Mouse (Mus musculus): Measurements from ENCODE around the gene Nos1.
"Not testable (repeated sequence)": the region's sequence is repeated elsewhere in the genome, so short reads cannot be mapped to it uniquely, and the experiment has no call there.

Gene Nos1

DNA sequence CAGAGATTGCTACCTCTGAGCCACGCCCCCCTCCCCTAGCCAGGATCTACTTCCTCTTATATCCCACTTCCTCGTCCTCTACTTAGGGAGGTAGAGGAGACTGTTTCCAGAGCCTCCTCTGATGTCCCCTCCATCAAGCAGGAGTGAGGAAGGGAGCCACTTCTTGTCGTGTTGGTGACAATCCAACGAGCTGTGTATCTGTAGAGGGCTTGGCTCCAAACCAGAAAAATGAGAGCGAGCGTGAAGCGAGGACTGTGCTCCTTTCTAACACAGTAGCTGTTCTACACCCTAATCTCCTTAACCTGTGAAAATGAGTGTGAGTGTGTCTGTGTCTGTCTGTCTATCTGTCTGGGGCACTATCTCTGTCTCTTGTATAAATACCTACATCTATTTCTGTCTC, 58.7 kb downstream of the Nos1 start:
- in situ Hi-C loops (cut with MboI, MseI) = loop anchor here (5.0 kb wide), 2 partner anchors 93 to 222 kb away; no protein-coding TSS in a partner anchor

DNA sequence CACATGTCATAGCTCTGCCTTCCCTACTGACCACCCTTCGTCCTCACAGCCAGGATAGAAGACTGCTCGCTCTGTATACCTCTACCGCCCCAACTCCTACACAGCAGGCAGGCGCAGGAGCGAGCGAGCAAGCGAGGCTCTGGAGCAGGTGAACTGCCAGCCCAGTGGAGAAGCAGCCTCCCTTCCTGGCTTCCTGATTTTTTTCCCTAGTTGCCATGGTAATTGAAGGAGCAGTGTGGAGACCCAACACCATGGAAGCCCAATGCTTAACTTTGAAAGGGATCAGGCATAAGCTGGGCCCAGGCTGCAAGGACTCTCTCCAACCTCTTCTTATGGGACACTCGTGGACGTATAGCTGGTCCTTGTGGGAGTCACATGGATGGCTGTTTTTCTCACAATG, 59.4 kb downstream of the Nos1 start:
- in situ Hi-C loops (cut with MboI, MseI) = no loop called here

DNA sequence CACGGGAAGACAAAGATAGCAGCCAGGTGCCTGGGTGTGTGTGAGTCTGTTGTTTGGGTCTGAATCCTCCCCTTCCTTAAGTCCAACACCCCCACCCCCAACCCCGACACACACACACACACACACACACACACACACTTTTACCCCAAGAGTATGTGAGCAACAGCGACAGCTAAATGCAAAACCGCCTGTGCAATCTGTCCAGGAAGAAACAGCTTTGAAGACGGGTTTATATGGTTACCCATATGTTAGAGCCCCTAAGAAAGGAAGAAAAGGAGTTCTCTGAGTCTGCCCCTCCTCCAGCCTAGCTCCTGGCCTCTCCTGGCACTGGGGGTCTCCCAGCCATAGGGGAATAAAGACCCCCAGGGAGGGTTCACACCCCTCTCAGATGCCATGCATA, 60.2 kb downstream of the Nos1 start:
- in situ Hi-C loops (cut with MboI, MseI) = no loop called here

DNA sequence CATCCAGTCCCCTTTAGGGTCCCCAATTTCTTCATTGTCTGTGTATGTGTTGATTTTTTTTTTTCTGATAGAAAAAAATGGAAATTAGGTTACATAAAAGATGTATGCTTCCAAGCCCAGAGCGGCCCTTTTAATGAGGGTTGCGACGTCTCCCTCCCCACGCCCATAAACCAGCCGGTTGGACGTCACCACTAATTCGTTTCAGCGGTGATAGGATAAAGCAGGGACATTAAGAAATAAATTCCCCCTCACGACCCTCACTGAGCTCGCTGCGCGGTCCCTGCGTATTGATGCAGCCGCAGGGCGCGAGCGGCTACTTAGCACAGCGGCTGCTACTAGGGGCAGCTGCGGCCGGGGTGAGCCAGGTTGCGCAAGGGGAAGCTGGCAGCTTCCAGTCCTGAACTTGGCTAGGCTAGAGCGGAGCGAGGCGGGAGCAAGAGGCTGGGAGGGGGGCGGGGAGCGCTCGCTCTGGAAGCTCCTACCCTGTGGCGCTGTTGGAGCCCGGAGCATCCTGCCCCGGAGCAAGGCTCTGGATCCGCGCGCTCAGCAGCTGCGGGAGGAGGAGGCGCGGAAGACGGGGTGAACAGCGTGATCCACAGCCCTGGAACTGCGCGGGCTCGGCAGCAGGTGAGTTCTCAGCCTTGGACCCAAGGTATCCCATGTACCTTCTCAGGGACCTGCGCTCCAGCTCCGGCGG, 61.0 kb downstream of the Nos1 start:
- in situ Hi-C loops (cut with MboI, MseI) = no loop called here

DNA sequence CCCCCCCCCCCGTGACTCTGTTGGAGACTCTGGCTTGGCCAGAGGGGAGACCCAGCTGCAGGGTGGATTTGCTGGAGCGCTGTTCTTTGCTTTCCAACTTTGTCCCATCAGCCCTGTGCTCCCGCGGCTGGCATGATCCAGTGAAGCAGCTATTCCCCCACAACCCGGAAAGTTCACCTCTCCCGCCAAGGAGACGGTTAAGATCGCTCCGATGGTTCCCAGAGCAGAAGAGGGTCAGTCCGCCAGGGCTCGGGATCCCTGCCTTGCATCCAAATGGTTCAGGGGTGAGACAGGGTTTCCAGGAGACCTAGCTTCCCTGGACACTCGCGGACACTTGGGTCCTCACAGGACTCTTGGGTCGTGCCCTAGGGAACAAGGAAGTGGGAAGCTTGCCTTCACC, 61.9 kb downstream of the Nos1 start:
- in situ Hi-C loops (cut with MboI, MseI) = no loop called here

DNA sequence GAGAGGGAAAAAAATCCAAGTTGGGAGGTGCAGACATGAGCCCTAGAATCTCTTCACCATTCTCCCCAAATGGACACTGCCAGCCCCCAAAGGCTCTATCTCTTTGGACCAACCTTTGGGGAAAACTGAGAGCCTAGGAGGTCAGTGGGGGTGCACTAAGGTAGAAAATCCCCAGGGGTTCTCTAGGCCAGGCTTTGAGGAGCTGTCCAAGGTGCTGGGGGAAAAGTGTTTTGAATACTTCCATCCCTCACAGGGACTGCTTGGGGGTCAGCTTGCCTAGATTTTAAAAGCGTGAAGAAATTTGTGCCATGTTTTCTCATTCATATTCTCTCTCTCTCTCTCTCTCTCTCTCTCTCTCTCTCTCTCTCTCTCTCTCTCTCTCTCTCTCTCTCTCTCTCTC, 63.8 kb downstream of the Nos1 start:
- in situ Hi-C loops (cut with MboI, MseI) = no loop called here

DNA sequence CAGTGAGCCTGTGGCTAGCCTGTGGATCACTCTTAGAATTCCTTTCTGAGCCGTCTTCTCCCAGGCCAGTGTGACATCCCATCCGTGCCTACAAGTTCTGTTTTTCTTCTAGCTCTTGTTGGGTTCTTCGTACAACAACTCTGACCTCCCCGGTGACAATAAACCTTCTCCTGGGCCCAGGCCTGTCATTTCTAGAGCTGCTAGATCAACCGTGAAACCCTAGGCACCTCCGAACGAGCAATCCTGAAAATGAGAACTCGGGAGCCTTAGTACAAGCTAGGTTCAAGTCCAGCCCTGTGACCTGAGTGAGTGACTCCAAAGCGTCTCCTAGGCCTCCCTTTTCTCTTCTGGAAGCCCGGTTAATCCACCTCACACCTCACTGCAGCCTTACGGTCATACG, 69.6 kb downstream of the Nos1 start:
- in situ Hi-C loops (cut with MboI, MseI) = no loop called here

DNA sequence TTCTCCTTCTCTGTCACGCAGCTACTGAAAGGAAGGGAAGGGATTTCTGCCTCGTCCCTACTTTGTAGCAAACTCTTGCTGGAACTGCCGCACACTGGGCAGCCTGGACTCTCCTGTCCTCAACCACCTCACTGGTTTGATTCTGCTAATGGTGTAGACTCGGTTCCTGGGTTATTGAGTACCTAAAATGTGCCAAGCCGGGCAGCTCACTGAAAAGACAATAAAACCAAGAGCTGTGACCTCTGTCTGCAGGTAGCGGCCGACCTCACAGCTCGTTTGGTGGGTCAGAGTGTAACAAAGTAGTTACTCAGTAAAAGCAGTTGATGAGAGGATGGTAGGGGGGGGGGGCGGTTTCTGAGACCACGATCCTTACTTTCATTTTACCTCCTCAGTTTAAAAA, 72.9 kb downstream of the Nos1 start:
- in situ Hi-C loops (cut with MboI, MseI) = no loop called here

DNA sequence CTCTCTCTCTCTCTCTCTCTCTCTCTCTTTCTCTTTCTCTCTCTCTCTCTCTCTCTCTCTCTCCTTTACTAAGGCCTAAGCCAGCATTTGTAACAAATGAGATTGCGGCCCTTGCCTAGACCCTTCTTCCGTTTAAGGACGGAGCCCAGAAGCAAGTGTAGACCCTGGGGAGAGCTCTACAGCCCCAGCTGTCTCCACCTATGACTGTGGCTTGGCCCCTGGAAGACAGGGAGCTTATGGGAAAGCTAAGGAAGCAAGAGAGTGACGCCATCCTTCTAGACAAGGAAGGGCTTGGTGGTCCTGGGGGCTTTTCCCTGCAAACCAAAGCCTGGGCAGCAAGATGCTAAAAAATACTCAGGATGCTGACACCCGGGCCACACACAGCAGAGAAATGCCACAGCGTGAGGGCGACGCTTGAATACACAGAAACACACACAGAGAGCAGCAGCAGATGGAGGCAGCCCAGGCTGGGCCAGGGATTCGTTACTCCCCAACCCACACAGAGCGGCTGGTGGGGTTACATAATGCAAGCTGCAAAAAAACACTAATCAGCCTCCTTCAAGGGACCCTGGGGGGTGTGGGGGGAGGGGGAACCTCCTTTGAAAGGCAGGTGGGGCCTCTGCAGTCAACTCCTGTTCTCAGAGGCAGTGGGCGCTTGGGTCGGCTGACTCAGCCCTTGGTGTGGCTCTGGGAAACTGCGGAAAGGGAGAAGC, 83.9 kb downstream of the Nos1 start:
- in situ Hi-C loops (cut with MboI, MseI) = no loop called here

DNA sequence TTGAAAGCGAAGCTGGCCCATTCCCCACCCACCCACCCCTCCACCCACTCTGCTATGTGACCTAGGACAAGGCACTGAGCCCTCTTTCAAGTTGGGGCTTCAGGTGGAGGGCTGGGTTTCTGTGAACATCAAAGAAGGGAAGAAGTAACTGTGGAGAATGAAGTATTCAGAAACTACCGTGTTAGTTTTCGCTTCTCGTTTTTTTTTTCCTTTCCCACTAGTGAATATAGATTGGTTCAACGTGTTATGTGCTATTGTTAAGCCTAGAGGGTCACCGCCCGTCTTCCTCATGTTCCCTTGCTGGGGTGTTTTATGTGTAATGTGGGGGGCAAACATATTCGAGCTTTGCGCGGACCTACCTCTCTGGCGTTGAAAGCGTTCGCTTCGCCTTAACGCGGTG, 85.0 kb downstream of the Nos1 start:
- in situ Hi-C loops (cut with MboI, MseI) = no loop called here

DNA sequence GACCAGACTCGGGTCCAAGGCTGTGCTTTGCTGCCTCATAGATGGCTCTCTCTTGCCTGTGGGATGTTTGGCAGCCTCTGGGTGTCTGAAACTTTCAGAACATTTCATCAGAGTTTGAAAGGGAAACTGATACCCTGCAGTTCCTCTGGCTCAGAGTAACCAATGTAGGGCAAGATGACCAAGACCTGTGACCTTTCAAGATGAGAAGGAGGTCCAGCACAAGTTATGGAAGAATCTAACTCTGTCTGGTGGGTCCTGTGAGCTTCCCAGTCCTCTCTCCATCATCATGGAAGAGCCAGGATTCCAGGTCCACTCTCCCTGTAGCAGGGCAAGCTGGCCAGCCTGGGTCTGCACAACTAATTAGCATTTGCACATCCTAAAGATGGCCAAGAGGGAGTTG, 90.8 kb downstream of the Nos1 start:
- in situ Hi-C loops (cut with MboI, MseI) = no loop called here

DNA sequence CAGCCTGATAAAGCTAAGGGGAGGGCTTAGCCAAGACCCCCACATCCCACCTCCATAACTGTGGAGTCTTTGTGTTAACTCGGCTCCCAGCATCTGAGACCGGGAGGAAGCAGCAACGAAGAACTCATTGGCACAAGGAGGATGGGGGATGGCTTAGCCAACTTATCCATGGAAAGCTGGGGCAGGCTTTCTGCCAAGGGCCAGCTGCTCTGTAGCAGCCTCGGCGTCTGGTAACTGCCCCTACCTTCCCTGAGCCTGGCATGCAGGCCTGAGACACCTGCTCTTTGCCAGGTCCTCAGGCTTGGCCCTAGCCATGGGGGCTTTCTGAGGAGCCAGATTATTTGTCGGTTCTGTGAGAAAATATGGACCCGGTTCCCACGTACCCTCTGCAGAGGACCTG, 93.0 kb downstream of the Nos1 start:
- in situ Hi-C loops (cut with MboI, MseI) = no loop called here

DNA sequence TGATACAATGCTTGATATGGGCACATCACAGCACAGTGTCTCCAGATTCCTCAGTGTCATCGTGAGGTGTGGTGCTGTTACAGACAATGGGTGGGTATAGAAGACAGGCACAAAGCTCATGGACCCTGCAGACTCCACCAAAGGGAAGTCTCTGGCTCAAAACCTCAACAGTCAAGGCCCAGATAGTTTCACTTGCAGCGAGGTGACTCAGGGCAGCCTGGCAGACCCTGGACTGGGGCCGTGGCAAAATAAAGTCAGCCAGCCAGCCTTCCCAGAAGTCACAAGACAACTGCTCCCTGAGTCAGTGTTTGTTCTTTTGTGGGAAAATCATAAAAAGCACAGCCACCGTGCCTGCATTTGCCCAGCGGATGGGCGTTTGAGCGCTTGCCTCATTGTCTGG, 93.4 kb downstream of the Nos1 start:
- in situ Hi-C loops (cut with MboI, MseI) = no loop called here

DNA sequence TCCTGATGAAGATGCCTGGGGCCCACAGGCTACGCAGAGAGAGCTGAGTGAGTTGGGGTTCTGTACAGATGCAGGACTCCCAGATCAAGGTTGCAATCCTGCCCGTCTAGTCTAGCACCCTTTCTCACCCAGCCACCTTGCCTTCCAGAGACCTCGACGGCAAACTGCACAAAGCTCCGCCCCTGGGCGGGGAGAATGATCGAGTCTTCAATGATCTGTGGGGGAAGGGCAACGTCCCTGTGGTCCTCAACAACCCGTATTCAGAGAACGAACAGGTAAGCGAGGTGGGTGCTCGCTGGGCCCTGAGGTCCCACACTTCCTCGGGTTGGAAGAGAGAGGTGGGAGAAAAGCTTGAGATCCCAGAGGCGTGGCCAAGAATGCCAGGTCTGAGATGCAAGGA, 98.3 kb downstream of the Nos1 start:
- in situ Hi-C loops (cut with MboI, MseI) = no loop called here

DNA sequence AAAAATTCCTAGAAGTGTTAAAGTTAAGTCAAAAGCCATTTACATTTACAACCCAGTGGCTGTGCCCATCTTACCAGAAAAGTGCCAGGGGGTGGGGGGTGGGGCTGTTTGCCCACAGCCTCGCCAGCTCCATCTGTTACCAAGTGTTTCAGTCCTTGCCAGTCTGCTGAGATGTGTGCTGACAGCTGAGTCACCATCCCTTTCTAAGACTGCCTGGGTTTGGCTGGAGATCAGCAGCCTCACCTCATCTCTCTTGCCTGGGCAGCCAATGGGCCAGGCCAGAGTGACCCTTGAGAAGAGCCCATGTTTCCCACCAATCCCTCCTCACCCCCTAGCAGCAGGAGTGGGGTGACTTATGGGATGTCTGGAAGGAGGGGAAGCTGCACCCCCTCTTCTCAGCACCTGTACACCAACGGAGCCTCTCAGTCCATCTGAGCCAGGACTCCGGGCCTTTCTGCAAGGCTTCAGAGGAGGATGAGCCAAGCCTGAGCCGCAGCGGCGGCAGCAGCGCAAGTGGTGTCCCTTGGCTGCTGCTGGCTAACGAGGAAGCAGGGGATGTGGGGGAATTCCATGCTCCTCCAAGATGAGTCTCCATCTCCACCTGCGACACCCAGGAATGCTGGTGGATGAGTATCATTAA, 100.2 kb downstream of the Nos1 start:
- in situ Hi-C loops (cut with MboI, MseI) = no loop called here

DNA sequence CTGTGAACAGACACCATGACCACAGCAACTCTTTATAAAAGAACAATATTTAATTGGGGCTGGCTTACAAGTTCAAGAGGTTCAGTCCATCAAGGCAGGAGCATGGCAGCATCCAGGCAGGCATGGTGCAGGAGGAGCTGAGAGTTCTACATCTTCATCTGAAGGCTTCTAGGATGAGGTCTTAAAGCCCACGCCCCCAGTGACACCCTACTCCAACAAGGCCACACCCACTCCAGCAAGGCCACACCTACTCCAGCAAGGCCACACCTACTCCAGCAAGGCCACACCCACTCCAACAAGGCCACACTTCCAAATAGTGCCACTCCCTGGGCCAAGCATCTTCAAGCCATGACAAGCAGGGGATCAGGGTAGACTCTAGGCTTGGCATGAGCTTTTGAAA, 101.6 kb downstream of the Nos1 start:
- in situ Hi-C loops (cut with MboI, MseI) = not testable (repeated sequence)

DNA sequence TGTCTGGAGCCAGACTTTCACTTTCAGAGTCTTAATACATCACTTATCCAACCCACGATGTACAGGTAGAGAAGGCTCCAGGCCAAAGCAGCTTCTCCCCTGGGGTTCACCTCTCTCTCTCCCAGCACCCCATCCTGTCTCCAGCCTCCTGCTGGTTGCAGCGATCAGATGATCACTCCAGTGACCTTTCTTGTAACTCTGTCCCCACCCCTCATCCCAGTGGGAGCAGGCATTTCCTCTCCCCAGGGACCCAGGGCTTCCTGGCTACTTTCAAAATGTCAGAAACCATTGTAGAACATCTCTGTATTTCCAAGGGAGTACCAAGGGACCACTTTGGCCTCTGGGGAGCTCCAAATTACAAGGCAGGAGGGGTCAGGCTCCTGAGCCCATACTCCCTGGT, 104.2 kb downstream of the Nos1 start:
- in situ Hi-C loops (cut with MboI, MseI) = no loop called here

DNA sequence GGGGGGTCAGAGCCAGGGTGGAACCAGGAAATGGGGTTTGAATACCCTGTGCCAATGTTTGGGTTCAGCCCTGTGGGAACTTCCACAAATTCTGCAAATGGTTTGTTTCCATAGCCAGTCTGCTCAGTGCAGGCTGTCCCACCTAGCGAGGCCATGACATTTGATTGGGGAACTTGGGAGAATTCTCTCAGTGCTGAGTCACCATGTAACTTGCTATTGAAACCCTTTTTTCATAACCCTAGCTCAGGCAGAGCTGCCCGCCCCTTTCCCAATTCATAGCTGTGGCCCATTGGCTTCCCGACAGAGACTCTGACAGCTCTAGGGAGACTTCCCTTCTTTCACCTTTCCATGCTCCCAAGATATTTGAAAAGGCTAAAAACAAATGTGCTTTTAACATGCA, 107.3 kb downstream of the Nos1 start:
- in situ Hi-C loops (cut with MboI, MseI) = no loop called here

DNA sequence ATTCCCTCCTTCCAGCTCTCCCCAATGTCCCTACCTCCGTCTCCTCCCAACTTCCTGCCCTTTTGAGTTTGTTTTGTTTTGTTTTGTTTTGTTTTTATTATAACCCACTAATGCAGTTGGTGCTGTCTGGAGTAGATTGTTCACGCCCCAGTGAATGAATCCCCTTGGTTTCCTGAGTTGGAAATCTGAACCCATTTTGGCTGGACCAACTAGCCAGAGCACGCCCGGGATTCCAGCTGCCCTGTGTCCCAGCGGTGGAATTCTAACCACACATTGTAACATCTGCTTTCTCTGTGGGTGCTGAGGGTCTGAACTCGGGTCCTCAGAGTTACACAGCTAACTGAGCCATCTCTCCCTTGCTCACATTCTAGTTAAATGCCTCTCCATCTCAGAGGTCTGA, 108.1 kb downstream of the Nos1 start:
- in situ Hi-C loops (cut with MboI, MseI) = no loop called here

DNA sequence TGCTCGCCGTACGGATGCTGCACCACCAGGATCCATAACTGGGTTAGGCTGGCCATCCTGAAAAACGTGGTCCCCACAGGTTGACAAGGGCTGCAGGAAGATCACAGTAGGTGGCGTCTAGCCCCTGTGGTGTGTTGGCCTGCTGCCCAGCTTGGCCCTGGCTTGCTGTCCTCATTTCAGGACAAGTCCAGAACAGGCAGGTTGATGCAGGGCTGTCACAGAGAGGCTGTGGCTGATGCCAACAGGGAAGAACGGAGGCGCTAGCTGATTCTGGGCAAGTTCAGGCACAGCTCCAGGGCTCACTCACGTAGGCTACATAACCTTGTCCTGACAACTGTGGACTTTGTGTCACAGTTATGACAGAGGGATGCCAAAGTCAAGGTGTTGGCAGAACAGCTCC, 108.7 kb downstream of the Nos1 start:
- in situ Hi-C loops (cut with MboI, MseI) = no loop called here

DNA sequence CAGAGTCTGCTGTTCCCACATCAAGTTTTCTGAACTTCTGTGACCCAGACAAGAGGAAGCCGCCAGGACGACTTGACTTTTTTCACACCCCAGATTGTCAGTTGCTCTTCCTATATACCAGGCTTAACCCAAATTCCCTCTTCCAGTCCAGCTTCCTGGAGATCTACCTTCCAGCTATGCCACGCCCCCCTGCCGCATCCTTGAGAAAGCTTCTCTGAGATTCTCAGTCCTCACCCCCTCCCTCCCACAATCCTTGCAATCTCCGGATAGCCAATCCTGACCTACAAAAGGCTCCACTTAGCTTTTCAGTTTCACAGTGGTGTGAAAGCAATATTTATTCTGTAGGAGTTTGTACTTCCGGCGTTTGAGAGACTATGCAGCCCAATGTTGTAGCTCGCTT, 110.0 kb downstream of the Nos1 start:
- in situ Hi-C loops (cut with MboI, MseI) = no loop called here

DNA sequence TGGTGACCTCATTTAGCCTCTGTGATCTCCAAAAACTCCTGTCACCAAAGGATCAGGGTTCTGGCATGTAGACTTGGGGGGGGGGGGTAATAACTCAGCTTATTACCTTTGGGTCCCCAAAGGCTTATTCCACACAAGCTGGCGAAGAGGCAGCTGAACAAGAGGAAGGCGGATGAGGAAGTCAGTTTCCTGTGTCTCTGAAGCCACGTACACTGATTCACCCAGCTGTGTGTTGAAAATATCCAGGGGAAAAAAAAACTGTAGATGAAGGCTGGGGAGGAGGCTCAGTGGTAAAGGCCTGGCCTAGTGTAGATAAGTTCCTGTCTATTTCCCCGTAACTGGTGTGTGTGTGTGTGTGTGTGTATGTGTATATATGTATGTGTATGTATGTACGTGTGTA, 110.7 kb downstream of the Nos1 start:
- in situ Hi-C loops (cut with MboI, MseI) = no loop called here

DNA sequence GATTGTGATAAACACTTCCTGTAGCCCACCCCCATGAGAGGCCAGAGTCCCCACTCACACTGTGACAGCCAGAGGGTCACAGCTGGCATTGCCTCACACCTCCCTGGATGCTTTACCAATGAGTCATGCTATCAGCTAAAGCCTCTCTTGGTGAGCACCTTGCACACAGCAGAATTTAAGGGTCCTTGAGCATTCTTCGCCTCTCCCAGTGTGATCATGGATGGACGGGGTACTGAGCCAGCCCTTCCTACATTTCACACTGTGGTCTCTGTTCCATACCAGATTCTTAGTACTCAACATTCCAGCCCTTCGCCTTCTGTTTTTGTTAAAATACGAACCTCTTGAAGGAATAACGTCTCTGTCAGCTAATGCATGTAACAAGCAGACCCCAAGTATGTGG, 113.2 kb downstream of the Nos1 start:
- in situ Hi-C loops (cut with MboI, MseI) = no loop called here

Measured in T-helper 1 cell (primary cell).